Mouse (Mus musculus) activated CD4-positive, CD25-positive, alpha-beta regulatory T cell, adult 4 months (primary cell): ENCODE results near the gene Btbd35f9. TPM values are rescaled to one million over a fixed set of nuclear protein-coding genes. Genes with fewer than 3 reads are reported as not detected.
"Not testable (repeated sequence)": the region's sequence is repeated elsewhere in the genome, so short reads cannot be mapped to it uniquely, and the experiment has no call there.

Experiments used
- ATAC-seq: one replicate; pipeline ENCODE4 v1.8.0; 2017
- polyA plus RNA-seq, 2 experiments: library from polyadenylated mRNA; unstranded; fragments of 100-300 nt; shearing (Covaris generic); gene quantifications; one replicate each; pipeline ENCODE4 v1.2.1; 2017

The Btbd35f9 gene
- polyA plus RNA-seq, result not detected

DNA sequence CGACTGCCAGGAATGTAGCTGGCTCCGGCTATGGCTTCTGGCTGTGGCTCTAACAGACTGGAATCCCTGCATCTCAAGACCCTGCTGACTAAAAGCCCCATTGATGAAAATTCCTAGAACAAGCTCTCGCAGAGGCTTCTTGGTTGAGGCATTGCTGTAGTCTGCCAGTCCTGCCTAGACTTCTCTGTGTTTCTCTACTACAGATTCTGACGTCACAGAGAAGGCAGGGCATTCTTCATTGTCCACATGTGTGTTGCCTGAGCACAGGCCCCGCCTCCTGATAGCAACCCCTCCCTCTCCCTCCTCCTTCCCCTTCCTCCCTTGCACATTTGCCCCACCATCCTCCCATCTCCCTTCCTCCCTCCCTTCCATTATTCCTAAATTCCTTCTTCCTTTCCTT is at the start of gene Btbd35f9:
Gene Btbd35f9 (minus strand): TSS at position 101 of the 400 bp plus-strand sequence.
- ATAC-seq, result not testable (repeated sequence)

Other genes starting within 250 kb of the Btbd35f9 start
- not detected for gene Btbd35f6, start 205.0 kb downstream of the Btbd35f9 start, polyA plus RNA-seq
- not detected for gene Gm21870, start 174.7 kb downstream of the Btbd35f9 start, polyA plus RNA-seq
- gene Spin2g, start 77.2 kb upstream of the Btbd35f9 start, polyA plus RNA-seq, result not detected